Mouse (Mus musculus) testis, adult 2 months (tissue): Measurements from ENCODE around the gene Tia1.
"Not testable (repeated sequence)": the region's sequence is repeated elsewhere in the genome, so short reads cannot be mapped to it uniquely, and the experiment has no call there.

Experiments used
- CTCF ChIP-seq: fragments of 200-500 bp; IDR thresholded peaks from 2 replicates; pipeline ENCODE4 v1.5.1; 2012; ENCODE audit warnings: low read depth, mild to moderate bottlenecking, inconsistent platforms, low read length, moderate library complexity; ENCODE audit not compliant: control insufficient read depth, insufficient read depth, insufficient replicate concordance
- POLR2A ChIP-seq: fragments of 200-500 bp; IDR thresholded peaks from 2 replicates; pipeline ENCODE4 v1.6.1; 2012; ENCODE audit warnings: low read depth, mild to moderate bottlenecking, inconsistent platforms, low read length, moderate library complexity; ENCODE audit not compliant: control insufficient read depth

DNA sequence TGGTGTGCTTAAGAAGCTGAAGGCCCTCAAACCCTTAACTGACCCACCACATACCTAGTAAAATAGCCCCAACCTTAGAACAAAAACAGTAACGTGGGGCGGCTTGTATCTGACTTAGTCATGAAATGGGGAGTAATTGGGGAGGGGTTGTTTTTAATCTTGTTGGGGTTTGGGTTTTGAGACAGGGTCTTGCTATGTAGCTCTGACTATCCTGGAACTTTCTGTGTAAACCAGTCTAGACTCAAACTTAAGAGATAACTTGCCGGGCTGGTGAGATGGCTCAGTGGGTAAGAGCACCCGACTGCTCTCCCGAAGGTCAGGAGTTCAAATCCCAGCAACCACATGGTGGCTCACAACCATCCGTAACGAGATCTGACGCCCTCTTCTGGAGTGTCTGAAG lies 23.9 kb upstream of the Tia1 start:
- not testable (repeated sequence) for TF ChIP-seq CTCF, POLR2A
